Mouse (Mus musculus) liver, postnatal 0 days (tissue): ENCODE measurements around the gene Mfsd12.

Source experiments
- CTCF ChIP-seq: sonication (generic); IDR thresholded peaks from 2 replicates; pipeline ENCODE4 v1.5.1; 2016; ENCODE audit warnings: antibody characterized with exemption, low read depth
- EP300 ChIP-seq: IDR thresholded peaks from 2 replicates; pipeline ENCODE4 v1.6.1; 2016; ENCODE audit warnings: antibody characterized with exemption, low read depth, mild to moderate bottlenecking

- TF ChIP-seq CTCF (no peak), EP300 (peak; percentile 83)
Observed at GRCm38 (mm10) chr10:81383802-81384604, 26.7 kb downstream of the Mfsd12 start, which contains the start of the genes Dohh and Gm48551.
